Mouse (Mus musculus): ENCODE data around the gene Gpm6b. TPM values are rescaled to one million over a fixed set of nuclear protein-coding genes. Genes with fewer than 3 reads are reported as not detected.

The Gpm6b gene
- total RNA-seq, 2 experiments from 2014 or later = 10.0 to 10.1 TPM

Other genes starting within 250 kb of the Gpm6b start
- 1 to 10 TPM; 2.2 to 3.6 TPM for gene Gemin8, start 68.5 kb upstream of the Gpm6b start, total RNA-seq (2021)
- gene Trappc2, start 201.7 kb downstream of the Gpm6b start, total RNA-seq (2021) = 10 to 100 TPM; 13.0 to 17.8 TPM
- 1 to 10 TPM; 3.6 to 4.0 TPM for gene Ofd1, start 201.8 kb downstream of the Gpm6b start, total RNA-seq (2021)
- 10 to 100 TPM; 21.1 to 26.0 TPM for gene Rab9, start 241.0 kb downstream of the Gpm6b start, total RNA-seq (2021)

Data from heart, postnatal 14 days (tissue).